Mouse (Mus musculus): ENCODE results near the gene Fam217b. TPM values are rescaled to one million over a fixed set of nuclear protein-coding genes. Genes with fewer than 3 reads are reported as not detected.
A peak's percentile ranks its signal among the peaks of the same experiment; 100 is the strongest.

The Fam217b gene
- total and polyA plus RNA-seq, 2 experiments from 2014 or later, result 5.0 to 8.0 TPM

DNA sequence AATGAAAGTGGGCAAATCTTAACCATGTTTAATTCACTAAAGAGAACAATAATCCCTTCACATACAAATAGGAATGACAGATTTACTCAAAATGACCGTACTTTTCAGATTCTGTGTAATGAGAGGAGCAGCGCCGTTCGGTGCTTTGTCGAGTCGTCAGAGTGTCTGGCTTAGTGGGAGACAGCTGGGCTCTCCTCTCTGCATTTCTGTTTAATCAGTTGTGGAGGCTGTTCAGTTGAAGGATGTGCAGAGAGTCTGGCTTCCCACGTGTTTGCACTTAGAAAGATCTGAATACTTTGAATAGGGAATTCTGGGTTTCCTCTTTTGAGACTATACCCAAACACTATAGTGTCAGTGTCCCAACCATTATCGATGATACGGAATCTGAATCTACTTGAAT is 23.0 kb downstream of the Fam217b start:
- Histone ChIP-seq H3K27me3 (ENCODE audit: control insufficient read depth, insufficient read depth, low read length) (no peaks in the 10 kb centered on the region), H3K4me1 (ENCODE audit: control insufficient read depth, insufficient read depth) (no peaks in the 10 kb centered on the region), H3K4me2 (ENCODE audit: low read depth, low read length) (no peak overlapping the region), H3K27ac (ENCODE audit: low read depth) (no peak overlapping the region), H3K9me3 (replicated peaks; ENCODE audit: control insufficient read depth, low read length) (no peaks in the 10 kb centered on the region), H3K36me3 (replicated peaks; ENCODE audit: control insufficient read depth, insufficient read depth, low read length) (no peaks in the 10 kb centered on the region), H3K4me3 (ENCODE audit: low read depth, low read length) (no peak overlapping the region), H3K9ac (replicated peaks; ENCODE audit: low read depth, low read length) (no peak overlapping the region)
- 53% methylated on average over 9 of the region's 9 CpGs for WGBS
- no peak for ATAC-seq (ENCODE audit: insufficient read depth, low read depth)
- TF ChIP-seq CTCF (IDR thresholded peaks at IDR 0.05; ENCODE audit: low read depth), result no peak
- no peak for TF ChIP-seq EP300 (IDR thresholded peaks at IDR 0.05; ENCODE audit: low read depth)
- DNase-seq (ENCODE audit: low spot score), result no peak

DNA sequence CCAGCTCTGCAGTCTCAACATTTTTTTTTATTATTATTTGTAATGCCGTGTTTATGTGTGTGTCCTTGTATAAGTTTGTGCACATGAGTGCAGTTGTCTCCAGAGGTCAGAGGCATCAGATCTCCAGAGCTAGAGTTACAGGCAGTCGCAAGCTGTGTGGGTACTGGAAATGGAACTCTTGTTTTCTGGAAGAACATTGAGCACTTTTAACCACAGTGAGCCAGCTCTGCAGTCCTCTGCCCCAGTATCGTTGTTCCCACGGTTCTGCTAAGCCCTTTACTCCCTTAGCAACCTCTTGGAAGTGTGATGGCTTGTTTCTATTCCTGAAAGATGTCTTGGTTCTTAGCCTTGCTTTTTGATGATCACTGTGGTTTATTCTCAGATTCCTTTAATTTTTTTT is 35.1 kb downstream of the Fam217b start:
- TF ChIP-seq CTCF (IDR thresholded peaks at IDR 0.05; ENCODE audit: low read depth) (no peak), EP300 (IDR thresholded peaks at IDR 0.05; ENCODE audit: low read depth) (no peak)
- Histone ChIP-seq H3K4me3 (ENCODE audit: low read depth, low read length) (no peak overlapping the region), H3K27me3 (ENCODE audit: control insufficient read depth, insufficient read depth, low read length) (no peaks in the 10 kb centered on the region), H3K9ac (replicated peaks; ENCODE audit: low read depth, low read length) (no peak overlapping the region), H3K4me2 (ENCODE audit: low read depth, low read length) (no peak overlapping the region), H3K27ac (ENCODE audit: low read depth) (no peak overlapping the region), H3K9me3 (replicated peaks; ENCODE audit: control insufficient read depth, low read length) (no peaks in the 10 kb centered on the region), H3K36me3 (replicated peaks; ENCODE audit: control insufficient read depth, insufficient read depth, low read length) (no peaks in the 10 kb centered on the region), H3K4me1 (ENCODE audit: control insufficient read depth, insufficient read depth) (no peaks in the 10 kb centered on the region)
- no peak for DNase-seq (ENCODE audit: low spot score)
- ATAC-seq (ENCODE audit: insufficient read depth, low read depth), result no peak
- WGBS, result 72% methylated on average over 4 of the region's 4 CpGs

DNA sequence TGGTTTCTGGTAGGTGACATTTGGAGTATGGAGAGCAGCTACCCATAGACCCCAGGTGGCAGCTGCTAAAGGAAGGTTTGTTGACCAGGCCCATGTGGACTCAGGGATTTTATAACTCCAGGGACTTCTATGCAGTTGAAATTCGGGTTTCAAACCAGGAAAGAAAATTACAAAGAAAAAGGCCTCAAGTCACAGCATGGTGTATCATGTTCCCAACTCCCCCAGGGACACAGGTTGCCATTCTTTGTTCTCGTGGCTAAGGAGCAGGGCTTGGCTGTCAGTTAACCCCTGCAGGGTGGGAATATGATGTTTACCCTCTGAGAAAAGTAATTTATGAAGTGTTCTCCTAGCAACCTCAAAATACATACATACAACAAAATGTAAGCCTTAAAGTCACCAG is 35.9 kb downstream of the Fam217b start:
- no peaks in the 10 kb centered on the region for H3K27me3 ChIP-seq (ENCODE audit: control insufficient read depth, insufficient read depth, low read length)
- no peak overlapping the region for H3K9ac ChIP-seq (replicated peaks; ENCODE audit: low read depth, low read length)
- TF ChIP-seq CTCF (IDR thresholded peaks at IDR 0.05; ENCODE audit: low read depth) (no peak), EP300 (IDR thresholded peaks at IDR 0.05; ENCODE audit: low read depth) (no peak)
- H3K4me2 ChIP-seq (ENCODE audit: low read depth, low read length), result no peak overlapping the region
- H3K27ac ChIP-seq (ENCODE audit: low read depth), result no peak overlapping the region
- no peaks in the 10 kb centered on the region for H3K36me3 ChIP-seq (replicated peaks; ENCODE audit: control insufficient read depth, insufficient read depth, low read length)
- no peaks in the 10 kb centered on the region for H3K9me3 ChIP-seq (replicated peaks; ENCODE audit: control insufficient read depth, low read length)
- 31% methylated on average over 2 of the region's 2 CpGs for WGBS
- no peak for DNase-seq (ENCODE audit: low spot score)
- ATAC-seq (ENCODE audit: insufficient read depth, low read depth), result no peak
- H3K4me3 ChIP-seq (ENCODE audit: low read depth, low read length), result no peak overlapping the region
- H3K4me1 ChIP-seq (ENCODE audit: control insufficient read depth, insufficient read depth), result no peaks in the 10 kb centered on the region

DNA sequence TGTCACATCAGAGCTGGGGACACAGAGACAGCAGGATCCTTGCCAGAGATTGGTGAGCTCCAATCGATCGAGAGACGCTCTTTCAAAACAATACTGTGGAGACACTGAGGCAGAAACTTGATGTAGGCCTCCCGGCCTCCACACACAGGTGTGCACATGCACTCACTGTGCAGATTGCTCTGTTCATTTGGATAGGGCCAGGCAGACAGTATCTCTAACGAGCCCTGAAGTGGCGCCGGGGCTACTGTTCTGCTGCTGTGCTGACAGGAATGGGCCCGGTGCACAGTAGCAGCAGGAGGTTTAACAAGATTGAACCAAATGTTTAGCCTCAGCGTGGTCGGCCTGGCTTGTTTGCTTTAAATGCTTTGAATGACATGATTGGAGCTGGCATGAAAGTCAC is 36.6 kb downstream of the Fam217b start:
- Histone ChIP-seq H3K36me3 (replicated peaks; ENCODE audit: control insufficient read depth, insufficient read depth, low read length) (no peaks in the 10 kb centered on the region), H3K9ac (replicated peaks; ENCODE audit: low read depth, low read length) (no peak overlapping the region), H3K4me1 (ENCODE audit: control insufficient read depth, insufficient read depth) (no peaks in the 10 kb centered on the region), H3K27ac (ENCODE audit: low read depth) (no peak overlapping the region), H3K4me2 (ENCODE audit: low read depth, low read length) (no peak overlapping the region), H3K27me3 (ENCODE audit: control insufficient read depth, insufficient read depth, low read length) (no peaks in the 10 kb centered on the region), H3K9me3 (replicated peaks; ENCODE audit: control insufficient read depth, low read length) (no peaks in the 10 kb centered on the region), H3K4me3 (ENCODE audit: low read depth, low read length) (no peak overlapping the region)
- 60% methylated on average over 10 of the region's 10 CpGs for WGBS
- DNase-seq (ENCODE audit: low spot score) (no peak), ATAC-seq (ENCODE audit: insufficient read depth, low read depth) (no peak)
- no peak for TF ChIP-seq CTCF (IDR thresholded peaks at IDR 0.05; ENCODE audit: low read depth)
- no peak for TF ChIP-seq EP300 (IDR thresholded peaks at IDR 0.05; ENCODE audit: low read depth)

DNA sequence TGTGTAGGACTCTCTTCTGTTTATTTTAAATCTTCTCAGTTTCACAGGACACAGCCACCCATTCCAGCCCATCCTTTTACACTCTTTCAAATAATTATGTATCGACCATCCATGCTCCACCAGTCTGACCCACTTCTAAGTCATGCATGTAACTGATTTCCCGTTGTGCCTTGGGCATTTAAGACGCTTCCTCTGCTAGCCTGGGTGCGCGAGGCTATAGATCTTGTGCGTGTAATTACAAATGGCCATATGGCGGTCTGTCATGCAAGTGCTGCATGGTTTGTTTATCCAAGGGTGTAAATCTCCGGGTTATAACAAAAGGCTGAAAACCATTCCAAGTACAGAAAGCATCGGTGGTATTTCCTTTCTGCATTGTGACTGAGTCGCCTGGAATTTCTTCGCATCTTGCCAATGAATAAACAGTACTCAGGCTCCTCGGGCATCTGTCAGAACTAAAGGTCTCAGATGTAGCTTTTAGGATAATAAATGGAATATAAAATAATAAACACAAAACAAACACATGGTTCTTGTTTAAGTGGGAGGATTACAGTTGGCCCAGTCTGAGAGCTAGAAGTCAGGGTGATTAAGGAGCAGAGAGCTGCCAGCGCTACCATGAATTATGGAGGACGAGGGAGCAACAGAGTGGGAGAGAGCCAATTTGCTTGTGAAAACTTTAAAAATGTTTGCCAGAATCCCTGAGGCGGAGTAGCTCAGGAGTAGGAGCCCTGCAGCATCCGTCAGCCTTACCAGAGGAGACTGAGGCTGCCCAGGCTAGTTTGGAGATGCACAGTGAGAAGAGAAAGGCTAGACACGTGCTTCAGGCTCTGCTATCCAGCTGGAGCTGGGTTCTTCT is 40.6 kb downstream of the Fam217b start:
- Histone ChIP-seq H3K27me3 (ENCODE audit: control insufficient read depth, insufficient read depth, low read length) (no peaks in the 10 kb centered on the region), H3K9ac (replicated peaks; ENCODE audit: low read depth, low read length) (no peak overlapping the region), H3K4me3 (ENCODE audit: low read depth, low read length) (no peak overlapping the region), H3K36me3 (replicated peaks; ENCODE audit: control insufficient read depth, insufficient read depth, low read length) (no peaks in the 10 kb centered on the region), H3K9me3 (replicated peaks; ENCODE audit: control insufficient read depth, low read length) (no peaks in the 10 kb centered on the region), H3K4me1 (ENCODE audit: control insufficient read depth, insufficient read depth) (no peaks in the 10 kb centered on the region), H3K27ac (ENCODE audit: low read depth) (peak overlapping the region; percentile 7; the same call in 1 of the 2 replicates), H3K4me2 (ENCODE audit: low read depth, low read length) (0 out of 2 replicates have a peak overlapping the region, but pooled peaks have one; percentile 0)
- DNase-seq (ENCODE audit: low spot score) (peak; percentile 21), ATAC-seq (ENCODE audit: insufficient read depth, low read depth) (0 out of 2 replicates have a peak, but pooled peaks have one; percentile 44)
- TF ChIP-seq EP300 (IDR thresholded peaks at IDR 0.05; ENCODE audit: low read depth) (no peak), CTCF (IDR thresholded peaks at IDR 0.05; ENCODE audit: low read depth) (no peak)
- WGBS, result 46% methylated on average over 17 of the region's 17 CpGs

All from heart, postnatal 0 days (tissue).